Mouse (Mus musculus) heart, postnatal 0 days (tissue): ENCODE data around the gene Bmp8a. TPM values are rescaled to one million over a fixed set of nuclear protein-coding genes. Genes with fewer than 3 reads are reported as not detected.

Experiments used
- ATAC-seq: fragments of 200-750 bp; cut with Nextera tagmentation; 2 replicates; pipeline ENCODE4 v1.8.0; 2017; ENCODE audit warnings: low read depth, moderate number of reproducible peaks, moderate library complexity; ENCODE audit not compliant: insufficient read depth
- DNase-seq: peaks from one replicate; pipeline ENCODE4 v3.0.0-alpha.2; 2016; ENCODE audit warnings: low spot score
- H3K27ac ChIP-seq: fragments of 300-500 bp; sonication (generic); 2 replicates; pipeline ENCODE4 v1.5.1; 2014; ENCODE audit warnings: low read depth, mild to moderate bottlenecking
- H3K27me3 ChIP-seq: fragments of 300-500 bp; sonication (generic); 2 replicates; pipeline ENCODE4 v1.6.1; 2014; ENCODE audit warnings: low read length, mixed read lengths; ENCODE audit not compliant: control insufficient read depth, insufficient read depth
- H3K36me3 ChIP-seq: fragments of 300-500 bp; sonication (generic); replicated peaks from 2 replicates; pipeline ENCODE4 v1.6.1; 2014; ENCODE audit warnings: low read length, mixed read lengths; ENCODE audit not compliant: control insufficient read depth, insufficient read depth
- H3K4me1 ChIP-seq: fragments of 300-500 bp; sonication (generic); 2 replicates; pipeline ENCODE4 v1.6.1; 2014; ENCODE audit warnings: antibody characterized with exemption; ENCODE audit not compliant: control insufficient read depth, insufficient read depth
- H3K4me2 ChIP-seq: fragments of 300-500 bp; sonication (generic); 2 replicates; pipeline ENCODE4 v1.6.1; 2014; ENCODE audit warnings: low read depth, mild to moderate bottlenecking, low read length, moderate library complexity
- H3K4me3 ChIP-seq: fragments of 300-500 bp; sonication (generic); 2 replicates; pipeline ENCODE4 v1.5.1; 2014; ENCODE audit warnings: low read depth, low read length
- H3K9ac ChIP-seq: fragments of 300-500 bp; sonication (generic); replicated peaks from 2 replicates; pipeline ENCODE4 v1.6.1; 2014; ENCODE audit warnings: low read depth, low read length, mixed read lengths
- H3K9me3 ChIP-seq: fragments of 300-500 bp; sonication (generic); replicated peaks from 2 replicates; pipeline ENCODE4 v1.6.1; 2016; ENCODE audit warnings: low read length; ENCODE audit not compliant: control insufficient read depth
- CTCF ChIP-seq: IDR thresholded peaks from 2 replicates; pipeline ENCODE4 v1.5.1; 2016; ENCODE audit warnings: antibody characterized with exemption, control low read depth, low read depth
- EP300 ChIP-seq: IDR thresholded peaks from 2 replicates; pipeline ENCODE4 v1.6.1; 2016; ENCODE audit warnings: antibody characterized with exemption, low read depth
- WGBS: fragments of 180-500 bp; shearing (Covaris S2); extraction: QIAGEN DNeasy Blood & Tissue Kit; methylation state at CpG from one replicate; pipeline ENCODE4 v1.1.7; 2014; 5-methylcytosine and 5-hydroxymethylcytosine counted together
- polyA plus RNA-seq: library from polyadenylated mRNA; unstranded; fragments of >200 nt; fragmentation: Nextera tagmentation; extraction: Ambion mirVana; gene quantifications from 2 replicates; pipeline ENCODE4 v1.2.1, GENCODE M21; 2015
- total RNA-seq: library from RNA; depleted of rRNA; stranded (reverse); fragments of >200 nt; gene quantifications from 2 replicates; pipeline ENCODE4 v1.2.3, GENCODE M21; 2014; ENCODE audit warnings: low replicate concordance; rRNA removed

Bmp8a gene
- total and polyA plus RNA-seq, 2 experiments from 2014 or later: not detected

- H3K4me2 ChIP-seq: no peak overlapping the region
- H3K27ac ChIP-seq: no peak overlapping the region
- TF ChIP-seq EP300 (no peak), CTCF (no peak)
- no peaks in the 10 kb centered on the region for H3K36me3 ChIP-seq
- ATAC-seq: no peak
- no peaks in the 10 kb centered on the region for H3K4me1 ChIP-seq
- H3K9me3 ChIP-seq: no peaks in the 10 kb centered on the region
- no peaks in the 10 kb centered on the region for H3K27me3 ChIP-seq
- no peak overlapping the region for H3K9ac ChIP-seq
- 85% methylated on average over 3 of the region's 3 CpGs for WGBS
- H3K4me3 ChIP-seq: no peak overlapping the region
- no peak for DNase-seq
Measured at GRCm38 (mm10) chr4:123271063-123271462, 72.0 kb downstream of the Bmp8a start.

Other genes with a start within 250 kb of the Bmp8a start
- gene Bmp8b, start 238.1 kb downstream of the Bmp8a start, total RNA-seq: not detected in 2 replicates
- gene Bmp8b, start 238.1 kb downstream of the Bmp8a start, polyA plus RNA-seq: 0.05 and 0.10 TPM in 2 replicates
- gene Oxct2b, start 227.0 kb downstream of the Bmp8a start, total RNA-seq: not detected in 2 replicates
- gene Oxct2b, start 227.0 kb downstream of the Bmp8a start, polyA plus RNA-seq: not detected in 2 replicates
- gene Ppie, start 203.3 kb downstream of the Bmp8a start, total RNA-seq: 21.9 and 37.5 TPM in 2 replicates
- gene Ppie, start 203.3 kb downstream of the Bmp8a start, polyA plus RNA-seq: 36.9 and 37.3 TPM in 2 replicates
- gene Hpcal4, start 160.0 kb downstream of the Bmp8a start, total RNA-seq: 0.57 and 1.5 TPM in 2 replicates
- gene Hpcal4, start 160.0 kb downstream of the Bmp8a start, polyA plus RNA-seq: 0.40 and 0.41 TPM in 2 replicates
- gene Nt5c1a, start 141.7 kb downstream of the Bmp8a start, total RNA-seq: 3.4 and 14.6 TPM in 2 replicates
- 1.7 and 2.4 TPM in 2 replicates for gene Nt5c1a, start 141.7 kb downstream of the Bmp8a start, polyA plus RNA-seq
- 9.0 and 12.3 TPM in 2 replicates for gene Heyl, start 109.7 kb downstream of the Bmp8a start, total RNA-seq
- 8.9 and 9.0 TPM in 2 replicates for gene Heyl, start 109.7 kb downstream of the Bmp8a start, polyA plus RNA-seq
- gene Pabpc4, start 80.9 kb downstream of the Bmp8a start, total RNA-seq: 350 and 355 TPM in 2 replicates
- gene Pabpc4, start 80.9 kb downstream of the Bmp8a start, polyA plus RNA-seq: 54.6 and 55.3 TPM in 2 replicates
- not detected in 2 replicates for gene Oxct2a, start 19.6 kb downstream of the Bmp8a start, total RNA-seq
- not detected in 2 replicates for gene Oxct2a, start 19.6 kb downstream of the Bmp8a start, polyA plus RNA-seq